8 mouse cellular contexts compared by ENCODE assay signal in genomic region chr8:126849411-126850188, GRCm38 (mm10).
A peak's percentile ranks its signal among the peaks of the same experiment; 100 is the strongest.
DNase-seq lines count a peak whose midpoint lies in the region; ATAC-seq lines count a peak whose summit lies in the region.

No protein-coding gene starts in this region.

- H3K36me3 ChIP-seq in embryonic facial prominence, embryonic 15.5 days, result no peaks in the 10 kb centered on the region
- no peaks in the 10 kb centered on the region for H3K36me3 ChIP-seq in hindbrain, embryonic 13.5 days
- no peaks in the 10 kb centered on the region for H3K36me3 ChIP-seq in liver, embryonic 12.5 days
- no peaks in the 10 kb centered on the region for H3K36me3 ChIP-seq in neural tube, embryonic 11.5 days (ENCODE audit: control insufficient read depth, insufficient read depth, low read length)
- no peaks in the 10 kb centered on the region for H3K36me3 ChIP-seq in forebrain, embryonic 14.5 days (ENCODE audit: control insufficient read depth, insufficient read depth, low read length)

- ATAC-seq in embryonic facial prominence, embryonic 15.5 days (ENCODE audit: insufficient number of reproducible peaks, low FRiP score, low TSS enrichment, low read depth), result peak; percentile 53
- no peak for ATAC-seq in hindbrain, embryonic 13.5 days (ENCODE audit: low FRiP score)
- peak; percentile 38 for ATAC-seq in liver, embryonic 12.5 days
- no peak; the same call in 1 of the 2 replicates for ATAC-seq in neural tube, embryonic 11.5 days (ENCODE audit: insufficient read depth, low FRiP score, low TSS enrichment)
- no peak for ATAC-seq in forebrain, embryonic 14.5 days

- WGBS in embryonic facial prominence, embryonic 15.5 days, result 47% methylated on average over 9 of the region's 9 CpGs
- WGBS in hindbrain, embryonic 13.5 days, result 73% methylated on average over 9 of the region's 9 CpGs
- WGBS in liver, embryonic 12.5 days (ENCODE audit: insufficient replicate concordance), result 25% methylated on average over 9 of the region's 9 CpGs
- WGBS in neural tube, embryonic 11.5 days, result 62% methylated on average over 9 of the region's 9 CpGs
- WGBS in forebrain, embryonic 14.5 days, result 70% methylated on average over 9 of the region's 9 CpGs

- H3K27ac ChIP-seq in embryonic facial prominence, embryonic 15.5 days (replicated peaks), result peak overlapping the region; percentile 49
- H3K27ac ChIP-seq in hindbrain, embryonic 13.5 days, result 0 out of 2 replicates have a peak overlapping the region, but pooled peaks have one; percentile 36
- peak overlapping the region; percentile 66 for H3K27ac ChIP-seq in liver, embryonic 12.5 days
- H3K27ac ChIP-seq in neural tube, embryonic 11.5 days (ENCODE audit: low read depth, low read length), result peak overlapping the region; percentile 47
- H3K27ac ChIP-seq in forebrain, embryonic 14.5 days (ENCODE audit: low read depth, low read length), result no peak overlapping the region

- no peaks in the 10 kb centered on the region for H3K27me3 ChIP-seq in embryonic facial prominence, embryonic 15.5 days
- no peaks in the 10 kb centered on the region for H3K27me3 ChIP-seq in hindbrain, embryonic 13.5 days
- H3K27me3 ChIP-seq in liver, embryonic 12.5 days (replicated peaks), result no peaks in the 10 kb centered on the region
- H3K27me3 ChIP-seq in neural tube, embryonic 11.5 days (ENCODE audit: control insufficient read depth, insufficient read depth, low read length), result no peaks in the 10 kb centered on the region
- H3K27me3 ChIP-seq in forebrain, embryonic 14.5 days (replicated peaks; ENCODE audit: control insufficient read depth, insufficient read depth, low read length), result no peaks in the 10 kb centered on the region

- peak; percentile 74 to 82 for DNase-seq in urinary bladder, adult 18-20 months (ENCODE audit: low spot score in 2 of 2)
- DNase-seq in urinary bladder, postnatal 10 days (ENCODE audit: low spot score), result no peak
- DNase-seq in neural tube, embryonic 11.5 days (ENCODE audit: low spot score), result no peak
- DNase-seq in forebrain, embryonic 14.5 days (ENCODE audit: low spot score), result no peak
- no peak for DNase-seq in cerebellum, postnatal 36 days

- H3K4me1 ChIP-seq in embryonic facial prominence, embryonic 15.5 days, result peaks cover 5% of the 10 kb centered on the region
- H3K4me1 ChIP-seq in hindbrain, embryonic 13.5 days (replicated peaks), result peaks cover 13% of the 10 kb centered on the region
- H3K4me1 ChIP-seq in liver, embryonic 12.5 days, result peaks cover 56% of the 10 kb centered on the region
- H3K4me1 ChIP-seq in neural tube, embryonic 11.5 days (ENCODE audit: control insufficient read depth, insufficient read depth, low read length), result 0 out of 2 replicates have a peak, but pooled peaks cover 4% of the 10 kb centered on the region
- H3K4me1 ChIP-seq in forebrain, embryonic 14.5 days (ENCODE audit: control insufficient read depth, insufficient read depth, low read length), result no peaks in the 10 kb centered on the region

- no peaks in the 10 kb centered on the region for H3K9me3 ChIP-seq in embryonic facial prominence, embryonic 15.5 days (replicated peaks)
- no peaks in the 10 kb centered on the region for H3K9me3 ChIP-seq in hindbrain, embryonic 13.5 days
- no peaks in the 10 kb centered on the region for H3K9me3 ChIP-seq in liver, embryonic 12.5 days (replicated peaks)
- H3K9me3 ChIP-seq in neural tube, embryonic 11.5 days (ENCODE audit: control insufficient read depth, low read length), result no peaks in the 10 kb centered on the region
- no peaks in the 10 kb centered on the region for H3K9me3 ChIP-seq in forebrain, embryonic 14.5 days (replicated peaks; ENCODE audit: control insufficient read depth, low read length)

- H3K4me3 ChIP-seq in embryonic facial prominence, embryonic 15.5 days (replicated peaks), result no peak overlapping the region
- no peak overlapping the region for H3K4me3 ChIP-seq in hindbrain, embryonic 13.5 days
- H3K4me3 ChIP-seq in liver, embryonic 12.5 days, result no peak overlapping the region
- no peak overlapping the region for H3K4me3 ChIP-seq in neural tube, embryonic 11.5 days (ENCODE audit: low read depth, low read length)
- no peak overlapping the region for H3K4me3 ChIP-seq in forebrain, embryonic 14.5 days (ENCODE audit: low read depth, low read length)

- H3K9ac ChIP-seq in embryonic facial prominence, embryonic 15.5 days, result no peak overlapping the region
- H3K9ac ChIP-seq in hindbrain, embryonic 13.5 days, result no peak overlapping the region
- H3K9ac ChIP-seq in liver, embryonic 12.5 days, result no peak overlapping the region
- H3K9ac ChIP-seq in neural tube, embryonic 11.5 days (ENCODE audit: low read length), result no peak overlapping the region
- no peak overlapping the region for H3K9ac ChIP-seq in forebrain, embryonic 14.5 days (ENCODE audit: low read length)

- no peak overlapping the region for H3K4me2 ChIP-seq in embryonic facial prominence, embryonic 15.5 days (replicated peaks)
- H3K4me2 ChIP-seq in hindbrain, embryonic 13.5 days, result no peak overlapping the region
- H3K4me2 ChIP-seq in liver, embryonic 12.5 days, result no peak overlapping the region
- no peak overlapping the region for H3K4me2 ChIP-seq in neural tube, embryonic 11.5 days (ENCODE audit: low read depth)
- no peak overlapping the region for H3K4me2 ChIP-seq in forebrain, embryonic 14.5 days (ENCODE audit: low read length)

Comparison
In these comparisons a context has a peak if more than half of its experiments do, and no peak if none do; other contexts are left out.
1. DNase-seq: peak in urinary bladder, adult 18-20 months (2 of 2); none in urinary bladder, postnatal 10 days (single experiment), neural tube, embryonic 11.5 days (single experiment), forebrain, embryonic 14.5 days (single experiment) and cerebellum, postnatal 36 days (0 of 2).
2. ATAC-seq: peak in embryonic facial prominence, embryonic 15.5 days (single experiment) and liver, embryonic 12.5 days (single experiment); none in hindbrain, embryonic 13.5 days (single experiment), neural tube, embryonic 11.5 days (single experiment) and forebrain, embryonic 14.5 days (single experiment).